Mouse (Mus musculus) embryonic facial prominence, embryonic 15.5 days (tissue): Measurements from ENCODE around the gene Hist1h1a. TPM values are rescaled to one million over a fixed set of nuclear protein-coding genes. Genes with fewer than 3 reads are reported as not detected.
"Not testable (repeated sequence)": the region's sequence is repeated elsewhere in the genome, so short reads cannot be mapped to it uniquely, and the experiment has no call there.

ENCODE experiments used
- ATAC-seq: fragments of 200-750 bp; cut with Nextera tagmentation; 2 replicates; pipeline ENCODE4 v1.8.0; 2017; ENCODE audit warnings: low read depth, moderate TSS enrichment; ENCODE audit not compliant: insufficient number of reproducible peaks, low FRiP score, low TSS enrichment
- H3K27ac ChIP-seq: fragments of 300-500 bp; sonication (generic); replicated peaks from 2 replicates; pipeline ENCODE4 v1.5.1; 2015; ENCODE audit warnings: mild to moderate bottlenecking, inconsistent platforms
- H3K27me3 ChIP-seq: fragments of 300-500 bp; sonication (generic); 2 replicates; pipeline ENCODE4 v1.6.1; 2015; ENCODE audit warnings: inconsistent platforms
- H3K36me3 ChIP-seq: fragments of 300-500 bp; sonication (generic); 2 replicates; pipeline ENCODE4 v1.6.1; 2015; ENCODE audit warnings: mild to moderate bottlenecking, inconsistent platforms
- H3K4me1 ChIP-seq: fragments of 300-500 bp; sonication (generic); 2 replicates; pipeline ENCODE4 v1.6.1; 2015; ENCODE audit warnings: inconsistent platforms
- H3K4me2 ChIP-seq: fragments of 300-500 bp; sonication (generic); replicated peaks from 2 replicates; pipeline ENCODE4 v1.6.1; 2015; ENCODE audit warnings: mild to moderate bottlenecking, inconsistent platforms
- H3K4me3 ChIP-seq: fragments of 300-500 bp; sonication (generic); replicated peaks from 2 replicates; pipeline ENCODE4 v1.5.1; 2015; ENCODE audit warnings: mild to moderate bottlenecking, inconsistent platforms
- H3K9ac ChIP-seq: fragments of 300-500 bp; sonication (generic); 2 replicates; pipeline ENCODE4 v1.6.1; 2015; ENCODE audit warnings: inconsistent platforms
- H3K9me3 ChIP-seq: fragments of 300-500 bp; sonication (generic); replicated peaks from 2 replicates; pipeline ENCODE4 v1.6.1; 2016; ENCODE audit warnings: inconsistent platforms
- whole genome bisulfite sequencing: fragments of 180-500 bp; shearing (Covaris S2); methylation state at CpG from one replicate; pipeline ENCODE4 v1.1.7; 2015; 5-methylcytosine and 5-hydroxymethylcytosine counted together
- polyA plus RNA-seq: library from polyadenylated mRNA; unstranded; fragments of >200 nt; fragmentation: Nextera tagmentation; extraction: Ambion mirVana; gene quantifications from 2 replicates; pipeline ENCODE4 v1.2.1, GENCODE M21; 2015

Hist1h1a gene
- 1.8 and 1.9 TPM in 2 replicates for polyA plus RNA-seq

GRCm38 (mm10) chr13:23763586-23764323 is at the start of gene Hist1h1a:
Hist1h1a (plus strand) TSS chr13:23763666.
- Histone ChIP-seq H3K9me3 (no peaks in the 10 kb centered on the region), H3K36me3 (no peaks in the 10 kb centered on the region), H3K4me3 (peak within 1 kb of the TSS; percentile 58), H3K4me2 (peak within 1 kb of the TSS; percentile 84), H3K9ac (peak within 1 kb of the TSS; percentile 47), H3K27me3 (no peaks in the 10 kb centered on the region), H3K4me1 (peaks cover 32% of the 10 kb centered on the region), H3K27ac (peak within 1 kb of the TSS; percentile 96)
- WGBS: 3% methylated on average over 34 of the region's 34 CpGs
- ATAC-seq: peak; percentile 82

- Histone ChIP-seq H3K4me1 (no peaks in the 10 kb centered on the region), H3K4me2 (no peak overlapping the region), H3K27ac (no peak overlapping the region), H3K9me3 (no peaks in the 10 kb centered on the region), H3K27me3 (no peaks in the 10 kb centered on the region), H3K9ac (no peak overlapping the region), H3K36me3 (no peaks in the 10 kb centered on the region), H3K4me3 (no peak overlapping the region)
- 85% methylated on average over 5 of the region's 5 CpGs for WGBS
- ATAC-seq: no peak
Measured at GRCm38 (mm10) chr13:23716261-23717042, 47.0 kb upstream of the Hist1h1a start.

GRCm38 (mm10) chr13:23717176-23717575 is 46.3 kb upstream of the Hist1h1a start:
- Histone ChIP-seq H3K36me3 (no peaks in the 10 kb centered on the region), H3K27me3 (no peaks in the 10 kb centered on the region), H3K4me2 (no peak overlapping the region), H3K9ac (no peak overlapping the region), H3K9me3 (no peaks in the 10 kb centered on the region), H3K4me1 (no peaks in the 10 kb centered on the region), H3K4me3 (no peak overlapping the region), H3K27ac (no peak overlapping the region)
- WGBS: 56% methylated on average over 11 of the region's 11 CpGs
- ATAC-seq: no peak

- H3K9me3 ChIP-seq, ATAC-seq, H3K27ac ChIP-seq, H3K9ac ChIP-seq, H3K36me3 ChIP-seq, H3K4me2 ChIP-seq, H3K4me1 ChIP-seq, H3K4me3 ChIP-seq, H3K27me3 ChIP-seq: not testable (repeated sequence)
- 8% methylated on average over 2 of the region's 2 CpGs for WGBS
Measured at GRCm38 (mm10) chr13:23717593-23718245, 45.7 kb upstream of the Hist1h1a start.

- no peaks in the 10 kb centered on the region for H3K9me3 ChIP-seq
- no peak for ATAC-seq
- 92% methylated on average over 4 of the region's 4 CpGs for WGBS
- H3K36me3 ChIP-seq: no peaks in the 10 kb centered on the region
- H3K27ac ChIP-seq: no peak overlapping the region
- H3K4me1 ChIP-seq: no peaks in the 10 kb centered on the region
- no peak overlapping the region for H3K4me3 ChIP-seq
- no peak overlapping the region for H3K4me2 ChIP-seq
- H3K9ac ChIP-seq: no peak overlapping the region
- no peaks in the 10 kb centered on the region for H3K27me3 ChIP-seq
Measured at GRCm38 (mm10) chr13:23724239-23724638, 39.2 kb upstream of the Hist1h1a start.

GRCm38 (mm10) chr13:23725213-23725612 is 38.3 kb upstream of the Hist1h1a start:
- H3K4me1 ChIP-seq: no peaks in the 10 kb centered on the region
- no peak for ATAC-seq
- no peak overlapping the region for H3K4me3 ChIP-seq
- H3K9ac ChIP-seq: no peak overlapping the region
- H3K27ac ChIP-seq: no peak overlapping the region
- no peaks in the 10 kb centered on the region for H3K27me3 ChIP-seq
- WGBS: no CpG with 5 or more reads among the region's 1 CpGs
- no peak overlapping the region for H3K4me2 ChIP-seq
- H3K36me3 ChIP-seq: no peaks in the 10 kb centered on the region
- H3K9me3 ChIP-seq: no peaks in the 10 kb centered on the region

GRCm38 (mm10) chr13:23728472-23729191 is 34.8 kb upstream of the Hist1h1a start:
- WGBS: 86% methylated on average over 18 of the region's 18 CpGs
- Histone ChIP-seq H3K9ac (no peak overlapping the region), H3K9me3 (no peaks in the 10 kb centered on the region), H3K27ac (no peak overlapping the region), H3K27me3 (no peaks in the 10 kb centered on the region), H3K4me2 (no peak overlapping the region), H3K4me3 (no peak overlapping the region), H3K36me3 (no peaks in the 10 kb centered on the region), H3K4me1 (no peaks in the 10 kb centered on the region)
- no peak for ATAC-seq

- Histone ChIP-seq H3K27me3 (no peaks in the 10 kb centered on the region), H3K36me3 (no peaks in the 10 kb centered on the region), H3K27ac (no peak overlapping the region), H3K9ac (no peak overlapping the region), H3K4me1 (no peaks in the 10 kb centered on the region), H3K4me3 (no peak overlapping the region), H3K9me3 (no peaks in the 10 kb centered on the region), H3K4me2 (no peak overlapping the region)
- ATAC-seq: no peak
- 91% methylated on average over 9 of the region's 9 CpGs for WGBS
Measured at GRCm38 (mm10) chr13:23729192-23729525, 34.3 kb upstream of the Hist1h1a start.

- H3K36me3 ChIP-seq: no peaks in the 10 kb centered on the region
- ATAC-seq: no peak
- H3K4me2 ChIP-seq: no peak overlapping the region
- H3K4me3 ChIP-seq: no peak overlapping the region
- H3K9ac ChIP-seq: no peak overlapping the region
- H3K4me1 ChIP-seq: no peaks in the 10 kb centered on the region
- H3K27me3 ChIP-seq: no peaks in the 10 kb centered on the region
- no peaks in the 10 kb centered on the region for H3K9me3 ChIP-seq
- no peak overlapping the region for H3K27ac ChIP-seq
- 91% methylated on average over 5 of the region's 5 CpGs for WGBS
Measured at GRCm38 (mm10) chr13:23729706-23730105, 33.8 kb upstream of the Hist1h1a start.

GRCm38 (mm10) chr13:23730479-23730878 is 33.0 kb upstream of the Hist1h1a start:
- Histone ChIP-seq H3K4me3 (no peak overlapping the region), H3K27me3 (no peaks in the 10 kb centered on the region), H3K4me2 (no peak overlapping the region), H3K4me1 (no peaks in the 10 kb centered on the region), H3K9me3 (no peaks in the 10 kb centered on the region), H3K9ac (no peak overlapping the region), H3K27ac (no peak overlapping the region), H3K36me3 (no peaks in the 10 kb centered on the region)
- no peak for ATAC-seq
- WGBS: 43% methylated on average over 8 of the region's 8 CpGs
